Mouse (Mus musculus) midbrain, embryonic 13.5 days (tissue): ENCODE results near the gene Abcb8. TPM values are rescaled to one million over a fixed set of nuclear protein-coding genes. Genes with fewer than 3 reads are reported as not detected.
"Not testable (repeated sequence)": the region's sequence is repeated elsewhere in the genome, so short reads cannot be mapped to it uniquely, and the experiment has no call there.

Source experiments
- ATAC-seq: fragments of 200-750 bp; cut with Nextera tagmentation; 2 replicates; pipeline ENCODE4 v1.8.0; 2017; ENCODE audit warnings: mild to moderate bottlenecking, moderate TSS enrichment, moderate library complexity
- H3K27ac ChIP-seq: fragments of 300-500 bp; sonication (generic); 2 replicates; pipeline ENCODE4 v1.5.1; 2015; ENCODE audit warnings: inconsistent platforms, mild to moderate bottlenecking, moderate library complexity
- H3K27me3 ChIP-seq: fragments of 300-500 bp; sonication (generic); 2 replicates; pipeline ENCODE4 v1.6.1; 2015; ENCODE audit warnings: mild to moderate bottlenecking, inconsistent platforms
- H3K36me3 ChIP-seq: fragments of 300-500 bp; sonication (generic); 2 replicates; pipeline ENCODE4 v1.6.1; 2015; ENCODE audit warnings: mild to moderate bottlenecking, inconsistent platforms
- H3K4me1 ChIP-seq: fragments of 300-500 bp; sonication (generic); replicated peaks from 2 replicates; pipeline ENCODE4 v1.6.1; 2015; ENCODE audit warnings: inconsistent platforms
- H3K4me2 ChIP-seq: fragments of 300-500 bp; sonication (generic); replicated peaks from 2 replicates; pipeline ENCODE4 v1.6.1; 2015; ENCODE audit warnings: moderate library complexity, mild to moderate bottlenecking, inconsistent platforms
- H3K4me3 ChIP-seq: fragments of 300-500 bp; sonication (generic); replicated peaks from 2 replicates; pipeline ENCODE4 v1.5.1; 2015; ENCODE audit warnings: mild to moderate bottlenecking, inconsistent platforms
- H3K9ac ChIP-seq: fragments of 300-500 bp; sonication (generic); replicated peaks from 2 replicates; pipeline ENCODE4 v1.6.1; 2015; ENCODE audit warnings: mild to moderate bottlenecking, inconsistent platforms
- H3K9me3 ChIP-seq: fragments of 300-500 bp; sonication (generic); 2 replicates; pipeline ENCODE4 v1.6.1; 2016; ENCODE audit warnings: mild to moderate bottlenecking, inconsistent platforms
- WGBS: fragments of 180-500 bp; shearing (Covaris S2); methylation state at CpG from one replicate; pipeline ENCODE4 v1.1.7; 2015; 5-methylcytosine and 5-hydroxymethylcytosine counted together
- polyA plus RNA-seq: library from polyadenylated mRNA; unstranded; fragments of >200 nt; fragmentation: Nextera tagmentation; extraction: Ambion mirVana; gene quantifications from 2 replicates; pipeline ENCODE4 v1.2.1, GENCODE M21; 2015

Gene Abcb8
- polyA plus RNA-seq, 1 experiment from 2014 or later = 51.5 TPM

GRCm38 (mm10) chr5:24387264-24388241 lies 5.9 kb upstream of the Abcb8 start:
- Histone ChIP-seq H3K36me3 (no peaks in the 10 kb centered on the region), H3K27ac (no peak overlapping the region), H3K4me2 (peak overlapping the region; percentile 93), H3K4me1 (peaks cover 34% of the 10 kb centered on the region), H3K27me3 (peaks cover 63% of the 10 kb centered on the region), H3K9ac (peak overlapping the region; percentile 68), H3K4me3 (peak overlapping the region; percentile 48), H3K9me3 (no peaks in the 10 kb centered on the region)
- peak; percentile 48 for ATAC-seq
- WGBS = under 1% methylated on average over 73 of the region's 73 CpGs

GRCm38 (mm10) chr5:24388246-24388915 lies 5.1 kb upstream of the Abcb8 start:
- Histone ChIP-seq H3K27me3 (peaks cover 63% of the 10 kb centered on the region), H3K4me2 (peak overlapping the region; percentile 93), H3K27ac (no peak overlapping the region), H3K9ac (peak overlapping the region; percentile 68), H3K36me3 (no peaks in the 10 kb centered on the region), H3K4me1 (peaks cover 26% of the 10 kb centered on the region), H3K4me3 (peak overlapping the region; percentile 48), H3K9me3 (no peaks in the 10 kb centered on the region)
- 22% methylated on average over 26 of the region's 26 CpGs for WGBS
- ATAC-seq = no peak

DNA sequence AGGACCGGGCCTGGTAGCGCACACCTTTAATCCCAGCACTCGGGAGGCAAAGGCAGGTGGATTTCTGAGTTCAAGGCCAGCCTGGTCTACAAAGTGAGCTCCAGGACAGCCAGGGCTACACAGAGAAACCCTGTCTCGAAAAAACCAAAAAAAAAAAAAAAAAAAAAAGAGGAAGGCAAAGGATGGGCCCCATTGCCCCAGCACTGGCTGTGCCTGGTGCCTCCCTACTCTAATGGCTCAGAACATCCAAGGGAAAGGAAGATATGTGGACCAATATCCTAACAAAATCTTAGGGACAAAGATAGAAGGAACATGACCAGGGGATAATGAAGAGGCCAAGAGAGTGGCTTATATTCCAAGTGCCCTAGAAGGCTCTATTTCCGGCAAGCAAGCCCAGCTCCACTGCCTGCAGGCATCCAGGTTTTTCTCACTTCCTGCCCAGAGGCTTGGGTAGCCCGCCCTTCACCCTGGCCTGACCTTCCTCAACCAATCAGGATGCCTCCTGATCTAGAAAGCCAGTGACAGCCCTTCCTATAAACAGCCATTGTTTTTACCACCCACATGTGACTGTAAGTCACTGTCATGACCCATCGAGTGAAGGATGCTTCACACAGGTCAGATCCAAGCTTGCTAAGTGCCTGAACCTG lies 4.3 kb upstream of the Abcb8 start:
- Histone ChIP-seq H3K36me3 (no peaks in the 10 kb centered on the region), H3K9ac (no peak overlapping the region), H3K27ac (no peak overlapping the region), H3K4me1 (peaks cover 26% of the 10 kb centered on the region), H3K9me3 (no peaks in the 10 kb centered on the region), H3K27me3 (peaks cover 63% of the 10 kb centered on the region), H3K4me3 (no peak overlapping the region), H3K4me2 (no peak overlapping the region)
- no peak for ATAC-seq
- WGBS = 55% methylated on average over 7 of the region's 7 CpGs

DNA sequence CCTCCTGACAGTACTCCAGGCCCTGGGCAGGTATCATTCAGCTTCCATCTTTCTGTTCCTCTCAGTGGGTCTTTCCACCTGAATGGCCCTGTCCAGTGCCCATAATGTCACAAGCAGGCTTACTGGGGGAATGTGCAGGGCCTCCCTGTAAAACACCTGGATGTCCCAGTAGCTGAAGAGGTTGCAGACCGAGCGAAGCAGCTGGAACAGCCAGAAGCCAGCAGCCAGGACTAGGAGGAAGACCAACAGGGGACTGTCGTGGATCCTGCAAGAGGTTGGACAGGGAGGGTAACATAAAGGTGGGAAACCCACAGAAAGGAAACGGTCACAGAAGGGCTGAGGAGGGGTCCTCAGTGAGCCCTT lies 3.8 kb upstream of the Abcb8 start:
- Histone ChIP-seq H3K27me3 (peaks cover 61% of the 10 kb centered on the region), H3K27ac (no peak overlapping the region), H3K4me2 (no peak overlapping the region), H3K4me1 (peaks cover 25% of the 10 kb centered on the region), H3K9ac (no peak overlapping the region), H3K36me3 (no peaks in the 10 kb centered on the region), H3K9me3 (no peaks in the 10 kb centered on the region), H3K4me3 (no peak overlapping the region)
- no peak for ATAC-seq
- WGBS = 74% methylated on average over 4 of the region's 4 CpGs

- Histone ChIP-seq H3K9me3 (no peaks in the 10 kb centered on the region), H3K4me3 (no peak within 1 kb of the TSS), H3K27me3 (peaks cover 39% of the 10 kb centered on the region), H3K27ac (no peak within 1 kb of the TSS), H3K9ac (no peak within 1 kb of the TSS), H3K36me3 (no peaks in the 10 kb centered on the region), H3K4me2 (no peak within 1 kb of the TSS), H3K4me1 (peaks cover 29% of the 10 kb centered on the region)
- ATAC-seq = no peak
- WGBS = 84% methylated on average over 7 of the region's 7 CpGs
Observed at GRCm38 (mm10) chr5:24391864-24392263, 1.6 kb upstream of the Abcb8 start, which contains the start of gene Atg9b. Atg9b (minus strand) TSS chr5:24392143.

DNA sequence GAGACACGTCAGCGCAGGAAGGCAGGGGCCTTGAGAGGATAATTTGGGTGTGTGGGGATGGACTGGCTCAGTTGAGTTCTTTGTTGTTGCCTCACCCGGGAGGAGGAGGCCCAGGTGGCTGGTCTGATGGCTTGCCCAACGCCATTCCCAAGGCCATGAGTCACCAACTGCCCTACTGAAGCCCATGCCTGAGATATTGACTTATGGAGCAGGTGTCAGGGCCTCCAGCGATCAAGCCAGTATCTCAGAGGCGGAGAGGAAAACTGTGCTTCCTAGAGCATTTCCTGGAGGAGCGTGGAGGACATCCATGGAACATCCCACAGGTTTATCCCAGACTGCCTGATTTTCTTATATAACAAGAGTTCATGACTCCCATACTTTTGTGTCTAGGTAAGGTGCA lies 739 bp upstream of the Abcb8 start:
- no peak for ATAC-seq
- H3K4me1 ChIP-seq = peaks cover 20% of the 10 kb centered on the region
- 76% methylated on average over 7 of the region's 7 CpGs for WGBS

GRCm38 (mm10) chr5:24394165-24394894 lies 867 bp downstream of the Abcb8 start:
- Histone ChIP-seq H3K27me3 (peaks cover 14% of the 10 kb centered on the region), H3K4me3 (peak overlapping the region; percentile 60), H3K4me1 (peaks cover 12% of the 10 kb centered on the region), H3K9me3 (no peaks in the 10 kb centered on the region), H3K36me3 (no peaks in the 10 kb centered on the region), H3K4me2 (peak overlapping the region; percentile 60), H3K27ac (peak overlapping the region; percentile 88), H3K9ac (peak overlapping the region; percentile 60)
- 1% methylated on average over 36 of the region's 36 CpGs for WGBS
- peak; percentile 97 for ATAC-seq

More for the DNA sequence above, 739 bp upstream of the Abcb8 start:
- H3K36me3 ChIP-seq = no peaks in the 10 kb centered on the region
- H3K9ac ChIP-seq = no peak overlapping the region
- peaks cover 30% of the 10 kb centered on the region for H3K27me3 ChIP-seq
- H3K4me2 ChIP-seq = no peak overlapping the region
- no peak overlapping the region for H3K4me3 ChIP-seq
- no peak overlapping the region for H3K27ac ChIP-seq
- H3K9me3 ChIP-seq = no peaks in the 10 kb centered on the region

DNA sequence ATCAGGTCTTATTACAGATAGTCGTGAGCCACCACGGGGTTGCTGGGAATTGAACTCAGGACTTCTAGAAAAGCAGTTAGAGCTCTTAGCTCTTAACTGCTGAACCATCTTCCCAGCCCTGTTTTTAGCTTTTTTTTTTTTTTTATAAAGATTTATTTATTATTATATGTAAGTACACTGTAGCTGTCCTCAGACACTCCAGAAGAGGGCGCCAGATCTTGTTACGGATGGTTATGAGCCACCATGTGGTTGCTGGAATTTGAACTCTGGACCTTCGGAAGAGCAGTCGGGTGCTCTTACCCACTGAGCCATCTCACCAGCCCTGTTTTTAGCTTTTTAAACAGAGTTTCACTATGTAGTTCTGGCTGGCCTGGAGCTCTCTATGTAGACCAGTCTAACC lies 2.8 kb downstream of the Abcb8 start:
- H3K9ac ChIP-seq, H3K27me3 ChIP-seq, H3K4me3 ChIP-seq, H3K9me3 ChIP-seq, H3K27ac ChIP-seq, H3K36me3 ChIP-seq, H3K4me2 ChIP-seq, ATAC-seq: not testable (repeated sequence)
- H3K4me1 ChIP-seq = peaks cover 12% of the 10 kb centered on the region
- 91% methylated on average over 6 of the region's 6 CpGs for WGBS

DNA sequence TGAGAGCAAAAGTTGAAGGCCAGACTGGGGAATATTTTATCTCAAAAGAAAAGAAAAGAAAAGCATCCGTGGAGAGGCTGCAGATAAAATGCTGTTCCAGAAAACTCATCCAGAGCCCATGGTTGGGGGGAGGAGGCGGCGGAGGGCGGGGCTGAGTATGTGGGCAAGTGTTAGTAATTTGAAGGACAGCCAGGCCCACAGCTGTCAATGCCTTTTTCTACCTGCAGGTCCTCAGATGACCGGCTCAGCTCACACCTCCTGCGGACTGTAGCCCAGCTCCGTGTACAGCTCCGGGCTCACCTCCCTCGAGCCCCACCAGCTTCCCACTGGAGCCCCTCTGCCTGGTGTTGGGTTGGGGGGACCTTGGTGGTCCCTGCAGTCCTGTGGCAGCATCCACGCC lies 6.2 kb downstream of the Abcb8 start:
- Histone ChIP-seq H3K9ac (no peak overlapping the region), H3K36me3 (peaks cover 41% of the 10 kb centered on the region), H3K4me2 (no peak overlapping the region), H3K4me3 (no peak overlapping the region), H3K4me1 (peaks cover 6% of the 10 kb centered on the region), H3K27ac (no peak overlapping the region), H3K9me3 (no peaks in the 10 kb centered on the region), H3K27me3 (no peaks in the 10 kb centered on the region)
- ATAC-seq = no peak
- WGBS = 91% methylated on average over 10 of the region's 10 CpGs

- Histone ChIP-seq H3K4me1 (0 out of 2 replicates have a peak, but pooled peaks cover under 1% of the 10 kb centered on the region), H3K27ac (no peak overlapping the region), H3K4me3 (no peak overlapping the region), H3K36me3 (peaks cover 46% of the 10 kb centered on the region), H3K27me3 (no peaks in the 10 kb centered on the region), H3K9ac (no peak overlapping the region), H3K9me3 (no peaks in the 10 kb centered on the region), H3K4me2 (no peak overlapping the region)
- 89% methylated on average over 11 of the region's 11 CpGs for WGBS
- ATAC-seq = no peak
Observed at GRCm38 (mm10) chr5:24400362-24400761, 6.9 kb downstream of the Abcb8 start.

DNA sequence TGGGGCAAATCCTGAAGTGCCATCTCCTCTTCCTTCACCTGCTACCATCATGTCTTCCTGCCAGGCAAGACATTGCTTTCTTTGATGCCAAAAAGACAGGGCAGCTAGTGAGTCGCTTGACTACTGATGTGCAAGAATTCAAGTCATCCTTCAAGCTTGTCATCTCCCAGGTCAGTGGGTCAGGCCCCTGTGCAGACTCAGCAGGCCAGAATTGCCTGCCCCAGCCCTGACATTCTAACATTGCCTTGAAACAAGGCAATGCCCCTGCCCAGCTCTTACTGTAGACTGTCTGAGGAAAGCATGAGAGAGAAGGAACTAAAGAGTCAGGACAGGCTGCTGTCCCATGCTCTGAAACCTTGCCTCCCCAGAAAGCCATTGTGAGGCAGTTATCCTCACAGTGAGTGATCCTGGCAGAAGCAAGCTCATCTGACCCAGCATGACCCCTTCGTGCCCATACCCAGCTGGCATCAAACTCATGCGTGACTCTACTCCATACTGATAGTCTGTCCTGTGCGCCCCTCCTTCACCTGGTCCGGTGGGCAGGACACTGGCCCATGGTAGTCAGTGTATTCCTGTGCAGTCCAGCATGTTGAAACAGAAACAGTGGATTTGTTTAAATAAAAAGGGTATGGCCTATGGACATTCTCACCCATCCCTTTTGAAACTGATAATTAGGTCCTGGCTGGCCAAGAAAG lies 7.6 kb downstream of the Abcb8 start:
- no peak overlapping the region for H3K9ac ChIP-seq
- peaks cover 53% of the 10 kb centered on the region for H3K36me3 ChIP-seq
- WGBS = 89% methylated on average over 5 of the region's 5 CpGs
- no peak for ATAC-seq
- no peak overlapping the region for H3K4me2 ChIP-seq
- no peaks in the 10 kb centered on the region for H3K4me1 ChIP-seq
- H3K9me3 ChIP-seq = no peaks in the 10 kb centered on the region
- H3K27ac ChIP-seq = no peak overlapping the region
- H3K4me3 ChIP-seq = no peak overlapping the region
- no peaks in the 10 kb centered on the region for H3K27me3 ChIP-seq
